Comparison of ENCODE assay signal across 18 mouse cellular contexts in the genomic region with DNA sequence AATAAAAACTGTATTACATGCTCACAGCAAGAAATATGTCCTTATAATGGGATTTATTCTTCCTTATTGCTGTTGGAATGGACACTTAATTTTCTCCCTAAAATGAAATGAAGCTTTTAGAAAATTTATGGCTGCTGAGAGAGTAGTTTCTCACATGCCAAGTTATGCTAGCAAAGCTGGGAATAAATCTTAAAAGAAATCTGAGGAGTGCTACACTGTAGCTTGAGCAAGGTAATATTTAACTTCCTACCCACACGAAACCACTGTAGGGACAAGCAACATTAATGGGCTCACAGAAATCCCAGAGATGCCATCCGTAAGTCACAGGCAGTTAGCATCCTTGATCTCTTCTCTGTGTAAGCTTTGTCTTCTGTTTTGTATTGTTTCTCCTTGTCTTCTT.
"Had no signal": no experiment of that assay in that cellular context is flagged by ENCODE, and none has a peak within 500 bp of the region (broad histone marks: within the 10 kb centered on the region; RNA-seq: fewer than 3 reads in every experiment).

No protein-coding gene starts in this region.

- H3K9ac ChIP-seq: intestine, embryonic 15.5 days; liver, embryonic 13.5 days; neural tube, embryonic 12.5 days had no signal

- H3K36me3 ChIP-seq: intestine, embryonic 15.5 days; liver, embryonic 13.5 days; neural tube, embryonic 12.5 days had no signal

- H3K27ac ChIP-seq: intestine, embryonic 15.5 days; left cerebral cortex, adult 2 months; liver, embryonic 13.5 days; neural tube, embryonic 12.5 days; stomach, postnatal 0 days had no signal

- H3K27me3 ChIP-seq: intestine, embryonic 15.5 days; liver, embryonic 13.5 days; neural tube, embryonic 12.5 days had no signal

- ATAC-seq: intestine, embryonic 15.5 days had no signal

- H3K4me1 ChIP-seq: intestine, embryonic 15.5 days; liver, embryonic 13.5 days; neural tube, embryonic 12.5 days had no signal

- H3K4me2 ChIP-seq: intestine, embryonic 15.5 days; liver, embryonic 13.5 days; midbrain, embryonic 11.5 days; neural tube, embryonic 12.5 days had no signal

- DNase-seq: kidney, postnatal 14 days; layer of hippocampus, postnatal 36 days; liver, embryonic 13.5 days; lung, adult 2 months; lung, postnatal 14 days; lung, postnatal 4 days; midbrain, embryonic 14.5 days; right cerebral cortex, adult 18-20 months; right cerebral cortex, postnatal 14 days; right cerebral cortex, postnatal 4 days; thymus, adult 2 months; thymus, postnatal 14 days; thymus, postnatal 4 days had no signal

- H3K4me3 ChIP-seq: intestine, embryonic 15.5 days; left cerebral cortex, adult 2 months; liver, embryonic 13.5 days; neural tube, embryonic 12.5 days had no signal

- H3K9me3 ChIP-seq: intestine, embryonic 15.5 days; liver, embryonic 13.5 days; neural tube, embryonic 12.5 days had no signal
